Mouse (Mus musculus): ENCODE measurements around the gene Pdgfb. TPM values are rescaled to one million over a fixed set of nuclear protein-coding genes. Genes with fewer than 3 reads are reported as not detected.

The Pdgfb gene
- polyA plus RNA-seq, 1 experiment from 2014 or later: 2.0 TPM

DNA sequence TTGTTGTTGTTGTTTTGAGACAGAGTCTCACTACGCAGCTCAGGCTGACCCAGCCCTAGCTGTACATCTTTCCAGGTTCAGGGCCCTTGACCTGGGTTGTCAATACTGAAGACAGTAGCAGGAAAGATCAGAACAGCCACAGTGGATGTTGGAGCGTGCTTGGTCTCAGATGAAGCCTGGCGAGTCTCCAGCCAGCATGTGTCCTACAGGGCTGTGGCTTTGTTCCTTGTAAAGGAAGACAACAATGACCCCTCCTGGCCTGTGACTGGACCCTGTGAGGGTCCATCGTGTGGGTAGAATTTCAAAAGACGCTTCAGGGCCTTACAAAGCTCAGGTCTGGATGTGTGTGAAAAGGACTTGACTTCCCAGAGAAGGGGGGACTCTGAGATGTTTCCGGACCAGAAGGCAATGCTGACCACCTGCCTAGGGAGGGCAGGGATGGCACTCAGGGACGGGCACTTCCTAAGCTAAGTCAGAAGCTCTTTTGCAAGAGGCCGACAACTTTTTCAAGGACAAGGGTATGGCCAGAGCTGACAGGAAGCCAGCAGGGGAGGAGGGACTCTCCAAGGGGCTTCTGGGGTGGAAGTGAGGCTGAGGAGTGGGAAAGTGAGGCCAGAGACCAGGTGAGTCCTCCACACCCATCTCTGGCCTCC is 38.7 kb upstream of the Pdgfb start:
- 69% methylated on average over 8 of the region's 8 CpGs for WGBS
- Histone ChIP-seq H3K36me3 (ENCODE audit: control insufficient read depth, insufficient read depth, low read length) (no peaks in the 10 kb centered on the region), H3K9ac (ENCODE audit: low read length) (no peak overlapping the region), H3K4me3 (ENCODE audit: low read depth, low read length) (no peak overlapping the region), H3K4me1 (ENCODE audit: control insufficient read depth, insufficient read depth, low read length) (no peaks in the 10 kb centered on the region), H3K27ac (ENCODE audit: low read depth, low read length) (no peak overlapping the region), H3K27me3 (ENCODE audit: control insufficient read depth, insufficient read depth, low read length) (no peaks in the 10 kb centered on the region), H3K9me3 (ENCODE audit: control insufficient read depth, low read length) (no peaks in the 10 kb centered on the region), H3K4me2 (no peak overlapping the region)
- peak; percentile 59 for DNase-seq (ENCODE audit: low spot score, missing footprints)
- no peak for ATAC-seq (ENCODE audit: low FRiP score)

DNA sequence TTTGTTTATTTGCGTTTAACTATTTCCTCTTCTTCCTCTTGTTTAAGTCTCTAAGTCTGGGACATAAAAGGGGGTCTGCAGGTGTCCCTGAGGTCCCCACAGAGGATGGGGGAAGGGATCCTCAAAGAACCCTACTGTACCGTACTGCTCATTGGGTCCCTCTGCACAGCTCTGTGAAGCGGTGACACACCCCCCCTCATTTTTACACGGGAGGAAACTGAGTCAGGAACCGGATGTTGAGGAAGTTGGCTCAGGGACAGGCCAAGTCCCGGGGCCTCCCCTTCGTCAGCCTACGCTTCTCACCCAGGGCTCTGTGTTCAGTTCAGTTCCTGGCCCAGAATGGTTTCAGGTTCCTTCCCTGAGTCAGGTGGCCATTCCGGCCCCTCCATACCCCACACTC is 37.0 kb upstream of the Pdgfb start:
- no peaks in the 10 kb centered on the region for H3K36me3 ChIP-seq (ENCODE audit: control insufficient read depth, insufficient read depth, low read length)
- H3K4me3 ChIP-seq (ENCODE audit: low read depth, low read length): no peak overlapping the region
- no peak overlapping the region for H3K27ac ChIP-seq (ENCODE audit: low read depth, low read length)
- ATAC-seq (ENCODE audit: low FRiP score): no peak
- no peaks in the 10 kb centered on the region for H3K9me3 ChIP-seq (ENCODE audit: control insufficient read depth, low read length)
- DNase-seq (ENCODE audit: low spot score, missing footprints): no peak
- H3K27me3 ChIP-seq (ENCODE audit: control insufficient read depth, insufficient read depth, low read length): no peaks in the 10 kb centered on the region
- no peak overlapping the region for H3K4me2 ChIP-seq
- H3K9ac ChIP-seq (ENCODE audit: low read length): no peak overlapping the region
- no peaks in the 10 kb centered on the region for H3K4me1 ChIP-seq (ENCODE audit: control insufficient read depth, insufficient read depth, low read length)
- 87% methylated on average over 9 of the region's 9 CpGs for WGBS

DNA sequence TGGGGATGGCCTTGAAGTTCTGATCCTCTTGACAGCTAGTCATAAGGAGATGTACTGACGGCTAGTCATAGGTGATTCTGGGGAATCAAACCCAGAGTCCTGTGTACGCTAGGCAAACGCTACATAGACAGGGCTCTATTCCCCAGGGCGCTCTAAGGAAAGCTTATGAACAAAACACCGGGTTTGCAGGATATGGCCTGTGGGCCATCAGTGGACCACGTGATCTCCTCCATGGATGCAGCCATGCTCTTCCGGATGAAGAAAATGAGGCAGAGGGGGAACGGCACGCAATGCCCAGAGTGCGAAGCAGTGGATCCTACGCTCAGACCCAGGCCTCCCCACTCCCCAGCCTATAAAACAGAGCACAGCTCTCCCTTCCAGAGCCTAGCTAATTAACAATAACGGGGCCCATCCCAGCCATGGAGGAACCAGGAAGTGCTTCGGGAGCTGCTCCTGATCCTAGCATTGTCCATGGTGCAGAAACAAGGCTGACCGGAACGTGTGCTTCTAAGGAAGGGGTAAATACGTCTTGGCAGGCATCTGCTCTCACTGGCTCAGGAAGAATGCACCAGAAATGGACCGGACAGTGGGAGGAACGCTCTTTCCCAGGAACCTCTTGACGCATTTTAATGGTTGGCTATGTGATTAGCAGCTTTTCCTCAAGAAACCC is 36.5 kb upstream of the Pdgfb start:
- Histone ChIP-seq H3K4me2 (no peak overlapping the region), H3K27me3 (ENCODE audit: control insufficient read depth, insufficient read depth, low read length) (no peaks in the 10 kb centered on the region), H3K27ac (ENCODE audit: low read depth, low read length) (no peak overlapping the region), H3K4me3 (ENCODE audit: low read depth, low read length) (no peak overlapping the region), H3K36me3 (ENCODE audit: control insufficient read depth, insufficient read depth, low read length) (no peaks in the 10 kb centered on the region), H3K9ac (ENCODE audit: low read length) (no peak overlapping the region), H3K9me3 (ENCODE audit: control insufficient read depth, low read length) (no peaks in the 10 kb centered on the region), H3K4me1 (ENCODE audit: control insufficient read depth, insufficient read depth, low read length) (no peaks in the 10 kb centered on the region)
- ATAC-seq (ENCODE audit: low FRiP score): no peak
- WGBS: 83% methylated on average over 19 of the region's 19 CpGs
- peak; percentile 69 for DNase-seq (ENCODE audit: low spot score, missing footprints)

DNA sequence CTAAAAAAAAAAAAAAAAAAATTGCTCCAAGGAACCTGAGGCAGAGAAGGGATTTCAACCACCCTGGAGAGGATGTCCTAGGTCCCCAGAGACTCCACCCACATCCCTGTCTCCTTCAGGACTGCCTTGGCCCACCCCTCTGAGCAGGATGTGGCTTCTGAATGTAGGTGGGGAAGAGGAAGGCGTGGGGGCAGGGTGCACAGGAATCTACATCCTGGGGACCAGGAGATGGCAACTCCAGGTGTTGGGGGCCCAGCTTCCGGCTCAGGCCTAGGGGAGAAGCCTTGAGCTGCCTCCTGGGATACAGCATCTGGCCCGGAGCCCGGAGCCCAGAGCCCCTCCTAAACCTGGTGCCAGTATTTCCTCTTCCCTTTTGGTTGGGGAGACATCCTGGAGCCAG is 35.3 kb upstream of the Pdgfb start:
- Histone ChIP-seq H3K4me2 (no peak overlapping the region), H3K9ac (ENCODE audit: low read length) (no peak overlapping the region), H3K27ac (ENCODE audit: low read depth, low read length) (no peak overlapping the region), H3K4me1 (ENCODE audit: control insufficient read depth, insufficient read depth, low read length) (no peaks in the 10 kb centered on the region), H3K36me3 (ENCODE audit: control insufficient read depth, insufficient read depth, low read length) (no peaks in the 10 kb centered on the region), H3K4me3 (ENCODE audit: low read depth, low read length) (no peak overlapping the region), H3K9me3 (ENCODE audit: control insufficient read depth, low read length) (no peaks in the 10 kb centered on the region), H3K27me3 (ENCODE audit: control insufficient read depth, insufficient read depth, low read length) (no peaks in the 10 kb centered on the region)
- ATAC-seq (ENCODE audit: low FRiP score) (no peak), DNase-seq (ENCODE audit: low spot score, missing footprints) (no peak)
- WGBS: 68% methylated on average over 4 of the region's 4 CpGs

DNA sequence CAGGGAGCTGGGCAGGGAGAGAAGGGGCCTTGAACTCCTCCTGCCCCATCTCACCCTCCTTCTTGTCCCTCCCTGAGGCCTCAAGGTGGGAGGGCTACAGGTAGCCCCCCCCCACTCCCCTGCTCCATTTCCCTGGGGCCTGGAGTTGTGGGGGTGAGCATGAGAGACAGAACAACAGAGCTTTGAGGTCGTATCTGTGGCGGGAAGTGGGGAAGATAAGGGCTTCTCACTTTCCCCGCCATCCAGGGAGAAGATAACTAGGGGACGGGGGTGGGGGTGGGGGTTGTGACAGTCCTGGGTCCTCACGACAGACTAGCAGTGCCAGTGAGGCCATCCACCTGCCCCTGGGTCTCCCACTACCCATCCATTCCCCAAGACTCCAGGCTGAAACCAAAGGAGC is 33.2 kb upstream of the Pdgfb start:
- no peak overlapping the region for H3K27ac ChIP-seq (ENCODE audit: low read depth, low read length)
- no peak overlapping the region for H3K9ac ChIP-seq (ENCODE audit: low read length)
- H3K36me3 ChIP-seq (ENCODE audit: control insufficient read depth, insufficient read depth, low read length): no peaks in the 10 kb centered on the region
- no peak overlapping the region for H3K4me3 ChIP-seq (ENCODE audit: low read depth, low read length)
- no peak for ATAC-seq (ENCODE audit: low FRiP score)
- no peaks in the 10 kb centered on the region for H3K9me3 ChIP-seq (ENCODE audit: control insufficient read depth, low read length)
- no peaks in the 10 kb centered on the region for H3K4me1 ChIP-seq (ENCODE audit: control insufficient read depth, insufficient read depth, low read length)
- 47% methylated on average over 5 of the region's 5 CpGs for WGBS
- peak; percentile 62 for DNase-seq (ENCODE audit: low spot score, missing footprints)
- no peaks in the 10 kb centered on the region for H3K27me3 ChIP-seq (ENCODE audit: control insufficient read depth, insufficient read depth, low read length)
- H3K4me2 ChIP-seq: no peak overlapping the region

DNA sequence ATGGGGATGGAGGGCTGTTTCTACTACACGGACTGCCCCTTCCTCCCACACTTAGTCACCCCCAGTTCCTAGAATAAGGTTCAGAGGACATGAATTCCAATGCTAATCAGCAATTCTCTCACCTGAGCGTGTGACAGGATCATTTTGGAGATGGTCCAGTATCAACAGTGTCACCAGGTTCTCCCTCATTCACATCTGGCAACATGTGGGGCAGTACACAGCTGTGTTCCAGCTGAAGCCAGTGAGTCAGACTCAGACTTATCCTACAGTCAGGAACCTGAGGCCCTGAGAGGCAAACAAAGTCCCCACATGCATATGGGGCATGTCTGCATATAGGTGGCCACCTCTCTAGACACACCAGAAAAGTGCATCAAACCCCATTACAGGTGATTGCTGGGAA is 32.5 kb upstream of the Pdgfb start:
- Histone ChIP-seq H3K36me3 (ENCODE audit: control insufficient read depth, insufficient read depth, low read length) (no peaks in the 10 kb centered on the region), H3K27ac (ENCODE audit: low read depth, low read length) (no peak overlapping the region), H3K9ac (ENCODE audit: low read length) (no peak overlapping the region), H3K4me3 (ENCODE audit: low read depth, low read length) (no peak overlapping the region), H3K27me3 (ENCODE audit: control insufficient read depth, insufficient read depth, low read length) (no peaks in the 10 kb centered on the region), H3K4me2 (no peak overlapping the region), H3K9me3 (ENCODE audit: control insufficient read depth, low read length) (no peaks in the 10 kb centered on the region), H3K4me1 (ENCODE audit: control insufficient read depth, insufficient read depth, low read length) (no peaks in the 10 kb centered on the region)
- ATAC-seq (ENCODE audit: low FRiP score) (no peak), DNase-seq (ENCODE audit: low spot score, missing footprints) (no peak)
- whole genome bisulfite sequencing: 69% methylated on average over 2 of the region's 2 CpGs

DNA sequence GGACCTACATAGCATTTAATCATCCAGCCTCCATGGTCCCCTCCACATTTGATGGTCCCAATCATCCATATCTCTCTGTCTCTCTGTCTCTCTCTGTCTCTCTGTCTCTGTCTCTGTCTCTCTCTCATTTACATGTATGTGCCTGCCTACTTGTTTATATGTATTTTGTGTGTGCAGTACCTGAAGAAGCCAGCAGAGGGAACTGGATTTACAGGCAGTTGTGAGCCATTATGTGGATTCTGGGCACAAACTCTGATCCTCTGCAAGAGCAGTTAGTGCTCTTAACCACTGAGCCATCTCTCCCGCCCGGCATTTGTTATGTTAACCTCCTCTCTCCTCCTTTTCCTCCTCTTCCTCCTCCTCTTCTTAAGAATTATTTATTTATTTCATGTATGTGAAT is 31.0 kb upstream of the Pdgfb start:
- Histone ChIP-seq H3K36me3 (ENCODE audit: control insufficient read depth, insufficient read depth, low read length) (no peaks in the 10 kb centered on the region), H3K27me3 (ENCODE audit: control insufficient read depth, insufficient read depth, low read length) (no peaks in the 10 kb centered on the region), H3K9me3 (ENCODE audit: control insufficient read depth, low read length) (no peaks in the 10 kb centered on the region), H3K9ac (ENCODE audit: low read length) (no peak overlapping the region), H3K4me2 (no peak overlapping the region), H3K4me1 (ENCODE audit: control insufficient read depth, insufficient read depth, low read length) (no peaks in the 10 kb centered on the region), H3K27ac (ENCODE audit: low read depth, low read length) (no peak overlapping the region), H3K4me3 (ENCODE audit: low read depth, low read length) (no peak overlapping the region)
- 95% methylated on average over 2 of the region's 2 CpGs for WGBS
- no peak for DNase-seq (ENCODE audit: low spot score, missing footprints)
- ATAC-seq (ENCODE audit: low FRiP score): no peak

DNA sequence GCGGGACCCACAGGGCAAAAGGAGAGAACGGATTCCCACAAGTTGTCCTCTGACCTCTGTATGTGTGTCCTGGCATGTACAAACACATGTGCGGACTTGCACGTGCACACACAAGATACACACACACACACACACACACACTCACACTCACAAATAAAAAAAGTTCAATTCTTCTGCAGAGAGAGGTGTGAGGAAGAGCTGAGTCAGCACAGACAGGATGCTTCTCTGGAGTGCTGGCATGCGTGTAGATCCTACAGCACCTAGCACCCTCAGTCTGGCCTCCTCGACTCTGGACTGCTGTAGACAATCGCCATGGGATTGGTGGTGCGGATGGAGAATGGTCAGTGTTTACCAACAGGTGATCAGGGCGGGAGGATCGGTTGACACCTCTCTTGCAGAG is 29.5 kb upstream of the Pdgfb start:
- no peaks in the 10 kb centered on the region for H3K36me3 ChIP-seq (ENCODE audit: control insufficient read depth, insufficient read depth, low read length)
- no peak overlapping the region for H3K9ac ChIP-seq (ENCODE audit: low read length)
- no peaks in the 10 kb centered on the region for H3K27me3 ChIP-seq (ENCODE audit: control insufficient read depth, insufficient read depth, low read length)
- 93% methylated on average over 10 of the region's 10 CpGs for WGBS
- ATAC-seq (ENCODE audit: low FRiP score): no peak
- H3K27ac ChIP-seq (ENCODE audit: low read depth, low read length): no peak overlapping the region
- H3K9me3 ChIP-seq (ENCODE audit: control insufficient read depth, low read length): no peaks in the 10 kb centered on the region
- no peaks in the 10 kb centered on the region for H3K4me1 ChIP-seq (ENCODE audit: control insufficient read depth, insufficient read depth, low read length)
- no peak overlapping the region for H3K4me3 ChIP-seq (ENCODE audit: low read depth, low read length)
- no peak overlapping the region for H3K4me2 ChIP-seq
- no peak for DNase-seq (ENCODE audit: low spot score, missing footprints)

DNA sequence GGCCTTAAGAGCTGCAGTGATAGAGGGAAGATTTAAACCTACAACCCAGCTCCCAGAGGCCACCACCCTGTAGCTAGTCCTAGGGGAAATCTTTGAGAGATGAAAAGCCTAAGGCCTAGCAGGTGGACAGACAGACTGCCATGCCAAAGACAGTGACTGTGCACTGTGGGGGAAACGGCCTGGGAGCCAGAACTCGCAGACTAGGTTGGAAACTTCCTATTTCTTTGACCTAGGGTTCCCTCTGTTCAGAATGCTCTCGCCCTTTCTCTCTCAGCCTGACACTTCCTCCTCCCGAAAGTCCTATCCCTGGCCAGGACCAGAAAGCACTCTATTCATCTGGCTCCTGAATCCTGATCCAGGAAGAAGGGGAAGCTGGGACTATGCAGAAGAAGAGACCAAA is 27.4 kb upstream of the Pdgfb start:
- Histone ChIP-seq H3K9ac (ENCODE audit: low read length) (no peak overlapping the region), H3K4me1 (ENCODE audit: control insufficient read depth, insufficient read depth, low read length) (no peaks in the 10 kb centered on the region), H3K9me3 (ENCODE audit: control insufficient read depth, low read length) (0 out of 2 replicates have a peak, but pooled peaks cover 3% of the 10 kb centered on the region), H3K4me2 (no peak overlapping the region), H3K4me3 (ENCODE audit: low read depth, low read length) (no peak overlapping the region), H3K36me3 (ENCODE audit: control insufficient read depth, insufficient read depth, low read length) (no peaks in the 10 kb centered on the region), H3K27me3 (ENCODE audit: control insufficient read depth, insufficient read depth, low read length) (no peaks in the 10 kb centered on the region), H3K27ac (ENCODE audit: low read depth, low read length) (no peak overlapping the region)
- ATAC-seq (ENCODE audit: low FRiP score) (no peak), DNase-seq (ENCODE audit: low spot score, missing footprints) (peak; percentile 44)
- 77% methylated on average over 4 of the region's 4 CpGs for WGBS
